Mouse (Mus musculus) stomach, embryonic 16.5 days (tissue): ENCODE measurements around the gene Hsd11b2. TPM values are rescaled to one million over a fixed set of nuclear protein-coding genes. Genes with fewer than 3 reads are reported as not detected.

Experiments used
- ATAC-seq: fragments of 200-750 bp; cut with Nextera tagmentation; 2 replicates; pipeline ENCODE4 v1.8.0; 2017; ENCODE audit warnings: moderate number of reproducible peaks, moderate TSS enrichment; ENCODE audit not compliant: insufficient read depth, low FRiP score
- H3K27ac ChIP-seq: fragments of 300-500 bp; sonication (generic); 2 replicates; pipeline ENCODE4 v1.5.1; 2014; ENCODE audit warnings: low read length
- H3K27me3 ChIP-seq: fragments of 300-500 bp; sonication (generic); 2 replicates; pipeline ENCODE4 v1.6.1; 2014; ENCODE audit warnings: low read length, control low read depth, mixed read lengths; ENCODE audit not compliant: control insufficient read depth, insufficient read depth
- H3K36me3 ChIP-seq: fragments of 300-500 bp; sonication (generic); 2 replicates; pipeline ENCODE4 v1.6.1; 2014; ENCODE audit warnings: low read length; ENCODE audit not compliant: control insufficient read depth, insufficient read depth
- H3K4me1 ChIP-seq: fragments of 300-500 bp; sonication (generic); 2 replicates; pipeline ENCODE4 v1.6.1; 2014; ENCODE audit warnings: low read length, control low read depth, mixed read lengths; ENCODE audit not compliant: control insufficient read depth, insufficient read depth
- H3K4me2 ChIP-seq: fragments of 300-500 bp; sonication (generic); 2 replicates; pipeline ENCODE4 v1.6.1; 2014; ENCODE audit warnings: low read depth, low read length, mixed read lengths
- H3K4me3 ChIP-seq: fragments of 300-500 bp; sonication (generic); replicated peaks from 2 replicates; pipeline ENCODE4 v1.5.1; 2014; ENCODE audit warnings: mild to moderate bottlenecking, low read length
- H3K9ac ChIP-seq: fragments of 300-500 bp; sonication (generic); 2 replicates; pipeline ENCODE4 v1.6.1; 2014; ENCODE audit warnings: low read length
- H3K9me3 ChIP-seq: fragments of 300-500 bp; sonication (generic); replicated peaks from 2 replicates; pipeline ENCODE4 v1.6.1; 2016; ENCODE audit warnings: low read length, control low read depth; ENCODE audit not compliant: control insufficient read depth
- WGBS: fragments of 180-500 bp; shearing (Covaris S2); extraction: QIAGEN DNeasy Blood & Tissue Kit; methylation state at CpG from one replicate; pipeline ENCODE4 v1.1.7; 2014; 5-methylcytosine and 5-hydroxymethylcytosine counted together
- polyA plus RNA-seq: library from polyadenylated mRNA; unstranded; fragments of >200 nt; fragmentation: Nextera tagmentation; extraction: Ambion mirVana; gene quantifications from 2 replicates; pipeline ENCODE4 v1.2.1, GENCODE M21; 2015

Hsd11b2 gene
- polyA plus RNA-seq, 1 experiment from 2014 or later: 2.5 TPM

DNA sequence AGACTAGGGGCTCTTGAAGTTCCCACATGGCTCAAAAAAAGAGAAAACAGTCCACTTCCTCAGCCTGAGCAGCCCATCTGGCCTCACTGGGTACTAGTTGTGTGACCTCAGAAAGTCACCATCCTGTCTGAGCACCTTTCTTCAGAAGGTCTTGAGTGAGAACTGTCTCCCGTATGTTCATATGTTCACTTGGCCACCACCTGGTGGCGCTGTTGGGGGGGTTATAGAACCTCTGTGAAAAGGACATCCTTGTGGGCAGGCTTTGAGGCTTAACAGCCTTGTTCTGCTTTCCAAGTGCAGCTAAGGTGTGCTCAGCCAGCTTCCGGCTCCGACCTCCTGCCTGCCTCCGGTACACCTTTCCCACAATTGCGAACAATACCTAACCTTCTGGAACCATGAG lies 37.1 kb upstream of the Hsd11b2 start:
- H3K36me3 ChIP-seq: 0 out of 2 replicates have a peak, but pooled peaks cover 3% of the 10 kb centered on the region
- H3K27me3 ChIP-seq: no peaks in the 10 kb centered on the region
- no peak overlapping the region for H3K4me3 ChIP-seq
- H3K4me2 ChIP-seq: no peak overlapping the region
- WGBS: 74% methylated on average over 6 of the region's 6 CpGs
- no peak for ATAC-seq
- no peaks in the 10 kb centered on the region for H3K9me3 ChIP-seq
- no peak overlapping the region for H3K27ac ChIP-seq
- no peak overlapping the region for H3K9ac ChIP-seq
- H3K4me1 ChIP-seq: peaks cover 3% of the 10 kb centered on the region; the same call in 1 of the 2 replicates

GRCm38 (mm10) chr8:105482123-105482522 lies 36.4 kb upstream of the Hsd11b2 start:
- no peaks in the 10 kb centered on the region for H3K9me3 ChIP-seq
- H3K36me3 ChIP-seq: 0 out of 2 replicates have a peak, but pooled peaks cover 3% of the 10 kb centered on the region
- no peak for ATAC-seq
- peaks cover 3% of the 10 kb centered on the region; the same call in 1 of the 2 replicates for H3K4me1 ChIP-seq
- H3K27ac ChIP-seq: no peak overlapping the region
- H3K4me3 ChIP-seq: no peak overlapping the region
- H3K4me2 ChIP-seq: no peak overlapping the region
- 74% methylated on average over 8 of the region's 8 CpGs for WGBS
- no peaks in the 10 kb centered on the region for H3K27me3 ChIP-seq
- H3K9ac ChIP-seq: no peak overlapping the region

GRCm38 (mm10) chr8:105483212-105484029 lies 35.1 kb upstream of the Hsd11b2 start:
- H3K36me3 ChIP-seq: 0 out of 2 replicates have a peak, but pooled peaks cover 3% of the 10 kb centered on the region
- peak; percentile 26; the same call in 1 of the 2 replicates for ATAC-seq
- H3K4me3 ChIP-seq: no peak overlapping the region
- WGBS: 40% methylated on average over 14 of the region's 14 CpGs
- no peak overlapping the region for H3K4me2 ChIP-seq
- no peak overlapping the region for H3K9ac ChIP-seq
- no peak overlapping the region for H3K27ac ChIP-seq
- no peaks in the 10 kb centered on the region for H3K9me3 ChIP-seq
- H3K27me3 ChIP-seq: no peaks in the 10 kb centered on the region
- H3K4me1 ChIP-seq: peaks cover 3% of the 10 kb centered on the region; the same call in 1 of the 2 replicates

DNA sequence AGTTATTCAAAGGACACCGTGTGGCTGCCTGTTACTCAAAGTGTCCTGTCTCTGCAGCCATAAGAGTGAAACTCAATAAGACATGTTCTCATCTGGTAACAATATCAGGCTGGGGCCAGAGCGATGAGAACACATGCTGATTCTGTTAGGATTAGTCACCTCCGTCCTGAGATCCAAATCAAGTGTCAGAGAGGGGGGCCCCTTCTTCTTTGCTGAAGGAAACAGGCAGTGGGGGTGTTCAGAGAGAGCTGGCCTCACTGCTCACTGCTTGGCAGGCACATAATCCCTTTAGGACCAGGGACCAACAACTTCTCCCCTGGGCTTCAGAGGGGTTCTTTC lies 34.6 kb upstream of the Hsd11b2 start:
- no peak overlapping the region for H3K4me3 ChIP-seq
- peaks cover 3% of the 10 kb centered on the region; the same call in 1 of the 2 replicates for H3K4me1 ChIP-seq
- H3K27me3 ChIP-seq: no peaks in the 10 kb centered on the region
- 0 out of 2 replicates have a peak, but pooled peaks have one; percentile 14 for ATAC-seq
- no peak overlapping the region for H3K9ac ChIP-seq
- 0 out of 2 replicates have a peak, but pooled peaks cover 3% of the 10 kb centered on the region for H3K36me3 ChIP-seq
- 70% methylated on average over 3 of the region's 3 CpGs for WGBS
- H3K9me3 ChIP-seq: no peaks in the 10 kb centered on the region
- no peak overlapping the region for H3K27ac ChIP-seq
- no peak overlapping the region for H3K4me2 ChIP-seq

DNA sequence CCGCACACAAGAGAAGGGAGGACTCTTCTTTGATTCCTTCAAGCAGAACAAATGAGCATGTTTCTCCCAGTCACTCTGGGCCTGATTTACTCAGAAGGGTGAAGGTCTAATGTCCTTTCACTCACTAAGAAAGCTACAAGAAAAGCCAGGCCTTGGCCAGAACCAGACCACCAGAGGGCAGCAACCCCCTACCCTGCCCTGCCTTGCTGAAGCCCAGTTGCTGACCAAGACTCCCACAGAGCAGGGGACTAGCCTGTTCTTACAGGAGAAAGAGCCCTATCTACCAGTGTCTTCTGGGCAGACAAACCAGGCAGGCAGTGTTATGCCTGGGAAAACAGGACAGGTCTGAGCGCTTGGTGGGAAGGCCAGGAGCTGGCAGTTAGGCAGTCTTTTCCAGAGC lies 34.2 kb upstream of the Hsd11b2 start:
- Histone ChIP-seq H3K36me3 (0 out of 2 replicates have a peak, but pooled peaks cover 3% of the 10 kb centered on the region), H3K9me3 (no peaks in the 10 kb centered on the region), H3K27me3 (no peaks in the 10 kb centered on the region), H3K4me2 (no peak overlapping the region), H3K4me3 (no peak overlapping the region), H3K9ac (no peak overlapping the region), H3K27ac (no peak overlapping the region), H3K4me1 (peaks cover 3% of the 10 kb centered on the region; the same call in 1 of the 2 replicates)
- ATAC-seq: no peak
- 36% methylated on average over 2 of the region's 2 CpGs for WGBS

- H3K4me2 ChIP-seq: no peak overlapping the region
- no peak for ATAC-seq
These were observed 30.5 kb upstream of the Hsd11b2 start for GRCm38 (mm10) chr8:105488082-105488481.

DNA sequence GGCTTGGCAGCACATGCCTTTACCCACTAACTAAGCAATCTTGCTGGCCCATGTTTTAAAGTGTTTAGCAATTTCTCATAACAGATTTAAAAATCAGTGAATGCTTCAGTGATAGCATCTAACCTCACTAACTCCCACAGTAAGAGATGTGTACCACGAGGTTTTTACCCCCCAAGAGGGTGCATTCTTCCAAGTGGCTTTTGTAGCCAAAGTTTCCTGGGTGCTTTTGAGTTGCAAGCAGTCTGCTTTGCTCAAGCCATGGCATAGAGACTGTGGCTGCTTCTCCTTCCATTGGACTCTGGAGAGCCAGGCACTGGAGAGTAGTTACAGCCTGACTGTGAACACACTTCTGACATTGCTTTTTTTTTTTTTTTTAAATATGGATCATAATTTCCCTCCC lies 29.3 kb upstream of the Hsd11b2 start:
- 29% methylated on average over 1 of the region's 1 CpGs for WGBS
- Histone ChIP-seq H3K9me3 (no peaks in the 10 kb centered on the region), H3K4me3 (no peak overlapping the region), H3K4me1 (no peaks in the 10 kb centered on the region), H3K4me2 (no peak overlapping the region), H3K36me3 (0 out of 2 replicates have a peak, but pooled peaks cover 3% of the 10 kb centered on the region), H3K27ac (no peak overlapping the region), H3K9ac (no peak overlapping the region), H3K27me3 (no peaks in the 10 kb centered on the region)
- ATAC-seq: no peak

More at GRCm38 (mm10) chr8:105488082-105488481, 30.5 kb upstream of the Hsd11b2 start:
- 55% methylated on average over 3 of the region's 3 CpGs for WGBS
- 0 out of 2 replicates have a peak, but pooled peaks cover 3% of the 10 kb centered on the region for H3K36me3 ChIP-seq
- no peaks in the 10 kb centered on the region for H3K4me1 ChIP-seq
- no peak overlapping the region for H3K9ac ChIP-seq
- no peaks in the 10 kb centered on the region for H3K9me3 ChIP-seq
- no peak overlapping the region for H3K27ac ChIP-seq
- H3K4me3 ChIP-seq: no peak overlapping the region
- no peaks in the 10 kb centered on the region for H3K27me3 ChIP-seq

DNA sequence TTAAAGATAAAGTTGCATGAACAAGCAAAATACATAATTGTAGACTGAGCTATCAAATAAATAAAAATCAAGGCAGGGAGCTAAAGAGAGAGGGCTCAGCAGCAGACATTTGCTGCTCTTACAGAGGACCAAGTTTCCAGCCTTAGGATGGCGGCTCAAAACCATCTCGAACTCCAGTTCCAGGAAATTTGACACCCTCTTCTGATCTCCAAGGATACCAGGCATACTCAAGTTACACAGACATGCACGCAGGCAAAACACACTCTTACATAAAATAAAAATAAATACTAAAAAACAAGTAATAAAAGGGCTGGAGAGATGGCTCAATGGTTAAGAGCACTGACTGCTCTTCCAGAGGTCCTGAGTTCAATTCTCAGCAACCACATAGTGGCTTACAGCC lies 25.1 kb upstream of the Hsd11b2 start:
- no peaks in the 10 kb centered on the region for H3K9me3 ChIP-seq
- no peaks in the 10 kb centered on the region for H3K36me3 ChIP-seq
- 31% methylated on average over 3 of the region's 3 CpGs for WGBS
- H3K9ac ChIP-seq: no peak overlapping the region
- no peak overlapping the region for H3K4me3 ChIP-seq
- peaks cover 15% of the 10 kb centered on the region for H3K4me1 ChIP-seq
- no peaks in the 10 kb centered on the region for H3K27me3 ChIP-seq
- ATAC-seq: no peak
- no peak overlapping the region for H3K27ac ChIP-seq
- H3K4me2 ChIP-seq: no peak overlapping the region

DNA sequence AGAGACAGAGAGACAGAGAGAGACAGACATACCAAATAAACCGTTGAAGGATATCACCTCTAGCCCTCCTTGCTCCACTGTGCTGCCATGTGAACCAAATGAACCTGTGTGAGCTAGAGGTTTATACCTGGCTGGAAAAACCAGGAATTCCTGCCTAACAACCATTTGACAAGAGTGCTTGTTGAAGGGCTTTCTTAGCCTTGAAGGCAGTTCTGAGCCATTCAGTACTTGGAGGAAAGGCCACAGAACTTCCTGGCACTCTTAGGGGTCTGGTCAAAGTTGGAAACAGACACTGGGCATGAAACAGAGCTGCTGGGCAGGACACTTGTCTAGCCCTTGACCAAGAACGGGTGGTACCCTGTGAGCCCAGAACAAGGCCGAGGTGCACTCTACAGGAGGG lies 24.0 kb upstream of the Hsd11b2 start:
- Histone ChIP-seq H3K4me3 (no peak overlapping the region), H3K9ac (peak overlapping the region; percentile 40; the same call in 1 of the 2 replicates), H3K36me3 (no peaks in the 10 kb centered on the region), H3K9me3 (no peaks in the 10 kb centered on the region), H3K27ac (peak overlapping the region; percentile 73), H3K4me1 (peaks cover 15% of the 10 kb centered on the region), H3K4me2 (no peak overlapping the region), H3K27me3 (no peaks in the 10 kb centered on the region)
- 74% methylated on average over 3 of the region's 3 CpGs for WGBS
- no peak for ATAC-seq
